Mouse (Mus musculus) heart, postnatal 0 days (tissue): Measurements from ENCODE around the gene Slc9a9.

Source experiments
- CTCF ChIP-seq: IDR thresholded peaks from 2 replicates; pipeline ENCODE4 v1.5.1; 2016; ENCODE audit warnings: antibody characterized with exemption, control low read depth, low read depth
- EP300 ChIP-seq: IDR thresholded peaks from 2 replicates; pipeline ENCODE4 v1.6.1; 2016; ENCODE audit warnings: antibody characterized with exemption, low read depth

DNA sequence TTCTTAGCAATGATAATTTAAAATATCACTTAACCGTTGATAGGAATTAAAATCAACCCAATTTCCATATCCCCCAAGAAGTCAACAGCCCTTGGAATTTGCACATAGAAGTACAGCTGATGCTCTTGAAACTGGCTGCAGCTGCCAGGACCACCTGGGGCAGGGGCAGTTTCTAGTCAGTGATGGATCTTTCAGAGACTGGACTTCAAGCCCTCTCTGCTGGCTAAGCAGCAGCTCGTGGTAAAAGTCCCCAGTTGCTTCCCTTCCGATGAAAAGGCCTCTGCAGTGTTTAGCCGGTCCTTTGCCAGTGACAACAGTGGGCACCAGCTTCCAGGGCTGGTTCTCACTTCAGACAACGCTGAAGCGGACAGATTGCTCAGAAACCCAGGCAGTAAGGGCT, 62.4 kb downstream of the Slc9a9 start:
- TF ChIP-seq CTCF (no peak), EP300 (no peak)
